Mouse (Mus musculus): ENCODE results near the gene Cnot1.
A peak's percentile ranks its signal among the peaks of the same experiment; 100 is the strongest.
"Not testable (repeated sequence)": the region's sequence is repeated elsewhere in the genome, so short reads cannot be mapped to it uniquely, and the experiment has no call there.

Gene Cnot1

DNA sequence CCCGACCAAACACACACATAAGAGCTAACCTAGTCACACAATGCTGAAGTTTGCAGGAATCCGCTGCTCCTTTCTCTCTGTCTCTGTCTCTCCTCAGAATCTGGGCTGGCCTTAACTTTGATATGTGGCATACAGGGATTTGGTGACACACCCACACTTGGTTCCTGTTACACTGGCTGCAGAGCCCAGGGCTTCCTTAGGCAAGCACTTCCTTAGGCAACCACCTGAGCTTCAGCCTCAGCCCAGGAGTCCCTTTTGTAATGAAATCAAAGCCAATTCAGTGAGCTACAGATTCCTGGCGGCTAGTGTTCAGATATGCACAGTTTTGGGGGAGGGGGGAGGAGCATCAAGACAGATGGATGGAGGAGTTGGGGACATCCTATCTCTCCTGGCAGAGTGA lies 10.3 kb upstream of the Cnot1 start:
- DNase-seq (ENCODE audit: low read depth, low spot score): no peak

DNA sequence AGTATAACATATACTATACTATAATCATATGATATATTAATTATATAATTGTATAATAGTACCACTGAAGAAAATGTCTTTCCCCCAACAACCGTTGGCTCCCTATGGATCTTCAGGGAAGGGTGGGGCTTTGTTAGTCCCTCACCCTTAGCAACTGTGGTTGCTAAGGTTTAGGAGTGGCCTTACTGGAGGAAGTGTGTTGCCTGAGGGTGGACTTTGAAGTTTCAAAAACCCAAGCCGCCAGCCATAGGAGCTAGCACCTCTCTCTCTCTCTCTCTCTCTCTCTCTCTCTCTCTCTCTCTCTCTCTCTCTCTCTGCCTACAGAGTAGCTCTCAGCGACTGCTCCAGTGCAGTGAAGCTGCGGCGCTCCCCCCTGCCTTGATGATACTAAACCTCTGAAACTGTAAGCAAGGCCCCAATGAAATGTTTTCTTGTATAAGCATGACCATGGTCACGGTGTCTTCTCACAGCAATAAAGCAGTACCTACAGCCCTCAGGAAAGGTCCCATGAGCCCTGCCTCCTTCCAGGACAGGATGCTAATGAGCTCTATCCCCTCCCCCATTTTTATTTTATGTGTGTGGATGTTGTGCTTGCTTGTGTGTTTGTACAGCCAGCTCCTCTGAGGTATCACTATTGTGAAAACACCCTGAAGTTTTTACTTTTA lies 8.9 kb upstream of the Cnot1 start:
- DNase-seq (ENCODE audit: low read depth, low spot score): no peak

DNA sequence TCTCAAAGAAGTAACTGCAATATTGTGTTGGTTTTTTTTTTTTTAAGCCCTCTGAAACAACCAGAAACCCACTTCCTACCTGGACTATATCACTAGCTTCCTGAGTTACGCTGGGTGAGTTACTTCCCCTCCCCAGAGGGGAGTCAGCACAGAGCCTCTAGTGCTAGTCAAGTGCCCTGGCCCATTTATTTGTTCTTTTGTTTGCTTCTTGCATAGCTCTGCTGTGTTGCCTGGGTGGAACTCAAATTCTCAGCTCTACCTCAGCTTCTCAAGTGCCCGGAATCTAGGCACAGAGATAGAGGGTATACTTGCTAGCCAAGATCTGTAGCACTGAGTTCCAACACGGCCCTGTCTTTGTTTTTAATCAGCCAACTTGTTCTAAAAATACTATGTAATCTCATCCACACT lies 2.9 kb upstream of the Cnot1 start:
- DNase-seq (ENCODE audit: low read depth, low spot score): no peak

DNA sequence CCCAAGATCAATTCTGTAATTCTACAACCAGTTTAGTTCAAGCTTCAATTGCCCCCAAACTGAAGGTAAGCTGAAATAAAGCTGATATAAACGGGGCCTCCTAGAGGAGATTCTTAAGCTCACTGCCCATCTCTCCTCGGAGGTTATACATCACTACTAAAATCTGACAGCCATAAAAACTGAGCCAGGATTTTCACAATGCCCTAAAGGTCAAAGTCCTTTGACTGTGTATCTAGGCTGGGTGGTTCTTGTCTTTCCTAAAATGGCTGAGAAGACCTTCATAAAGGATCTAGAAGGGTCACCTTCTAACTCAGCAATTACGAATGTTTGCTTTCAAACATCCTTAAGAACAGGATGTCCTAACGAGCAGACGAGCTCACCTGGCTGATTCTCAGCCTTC lies 1.9 kb upstream of the Cnot1 start:
- no peak for DNase-seq (ENCODE audit: low read depth, low spot score)

DNA sequence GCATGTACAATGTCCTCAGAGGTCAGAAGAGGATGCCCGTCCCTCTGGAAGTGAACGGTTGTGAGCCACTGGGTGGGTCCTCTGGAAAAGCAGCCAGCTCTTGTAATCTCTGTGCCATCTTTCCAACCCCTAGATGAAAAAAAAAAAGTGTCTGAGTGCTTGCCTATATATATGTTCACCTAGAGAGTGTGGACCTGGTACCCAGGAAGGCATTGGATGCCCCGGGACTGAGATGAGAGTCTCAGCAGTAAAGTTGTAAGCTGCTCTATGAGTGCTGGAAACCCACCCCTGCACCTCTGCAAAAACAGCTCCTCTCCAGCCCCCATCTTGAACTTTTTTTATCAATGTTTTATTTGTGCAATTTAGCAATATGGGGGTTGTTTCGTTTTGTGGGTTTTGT lies 1.4 kb upstream of the Cnot1 start:
- DNase-seq (ENCODE audit: low read depth, low spot score): no peak

DNA sequence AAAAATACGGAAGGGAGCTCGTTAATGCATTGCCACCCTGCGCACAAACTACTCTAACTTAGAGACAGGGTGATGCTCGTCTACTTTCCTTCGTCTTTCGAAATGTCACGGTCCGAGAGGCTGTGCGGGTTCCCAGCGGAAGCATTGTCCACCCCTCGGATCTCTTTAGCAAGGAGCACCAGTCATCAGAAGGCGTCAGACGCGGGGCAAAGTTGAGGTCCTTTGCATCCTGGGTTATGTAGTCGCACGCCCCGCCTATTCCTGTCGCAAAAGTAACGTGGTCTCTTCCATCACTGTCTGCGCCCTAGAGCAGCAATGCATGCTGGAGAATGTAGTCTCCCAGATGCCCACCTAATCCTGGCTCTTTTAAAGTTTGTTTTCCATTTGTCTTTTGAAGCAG lies 597 bp upstream of the Cnot1 start:
- DNase-seq (ENCODE audit: low read depth, low spot score): peak; percentile 92

DNA sequence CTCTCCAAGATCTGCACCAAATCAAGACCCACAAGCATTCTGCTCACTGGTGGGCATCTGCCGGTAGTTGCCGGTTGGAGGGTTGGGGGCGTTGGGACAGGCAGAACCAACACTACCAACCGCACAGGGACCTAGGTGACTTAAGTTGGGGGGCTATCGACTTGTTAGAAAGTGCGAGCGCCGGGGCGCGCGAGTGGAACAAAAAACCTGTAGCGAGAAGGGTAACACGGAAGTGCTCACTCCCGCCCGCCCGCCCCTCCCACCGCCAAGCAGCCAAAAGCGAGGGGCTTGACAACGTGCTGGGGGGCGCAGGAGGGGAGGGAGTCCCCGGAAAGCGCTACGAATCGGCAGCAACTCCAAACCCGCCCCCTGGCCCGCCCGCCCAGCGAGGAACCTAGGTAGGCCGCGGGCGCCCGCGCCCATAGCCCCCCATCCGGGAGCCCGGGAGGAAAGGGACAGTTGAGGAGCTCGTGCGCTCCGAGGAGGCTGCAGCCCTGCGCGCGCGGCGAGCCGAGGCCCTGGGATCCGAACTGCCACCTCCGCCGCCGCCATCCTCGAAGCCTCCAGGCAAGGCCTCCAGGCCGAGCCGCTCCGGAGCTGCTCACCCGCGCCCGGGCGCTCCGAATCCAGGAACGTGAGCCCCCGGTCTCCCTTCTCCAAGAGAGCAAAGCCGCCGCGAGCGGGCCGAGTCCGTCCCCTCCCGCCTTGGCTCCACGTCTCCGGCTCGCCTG lies 638 bp downstream of the Cnot1 start:
- DNase-seq (ENCODE audit: low read depth, low spot score): no peak

DNA sequence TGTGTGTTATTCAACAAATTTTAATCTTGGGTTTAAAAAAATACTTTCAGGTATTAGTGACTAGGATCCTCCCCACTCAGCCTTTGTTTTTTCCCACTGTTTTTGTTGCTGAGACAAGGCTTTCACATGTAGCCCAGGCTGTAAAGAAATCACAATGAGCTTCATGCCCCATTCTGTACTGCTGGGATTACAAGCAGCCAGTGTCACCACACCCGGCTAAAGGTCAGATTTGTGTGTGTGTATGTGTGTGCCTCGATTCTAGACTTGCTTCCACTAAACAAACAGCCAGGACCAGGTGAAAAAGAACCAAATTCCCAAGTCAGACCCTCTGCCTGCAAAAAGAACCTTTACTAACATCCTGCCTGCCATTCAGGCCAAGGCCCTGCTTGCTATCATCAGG lies 1.8 kb downstream of the Cnot1 start:
- DNase-seq (ENCODE audit: low read depth, low spot score): no peak

DNA sequence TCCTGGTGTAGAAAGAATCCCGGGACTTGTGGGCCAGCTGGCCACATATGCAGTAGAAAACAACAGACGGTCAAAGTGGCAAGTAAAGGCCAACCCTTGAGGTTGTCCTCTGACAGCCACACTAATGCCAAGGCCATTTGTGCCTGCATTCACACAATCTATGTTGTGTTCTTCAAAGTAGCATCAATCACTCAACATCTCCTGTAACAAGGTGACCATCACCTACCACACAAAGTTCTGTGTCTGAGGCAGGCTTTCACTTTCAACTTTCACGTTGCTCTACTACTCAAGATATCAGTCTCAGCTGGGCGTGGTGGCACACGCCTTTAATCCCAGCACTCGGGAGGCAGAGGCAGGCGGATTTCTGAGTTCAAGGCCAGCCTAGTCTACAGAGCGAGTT lies 5.0 kb downstream of the Cnot1 start:
- no peak for DNase-seq (ENCODE audit: low read depth, low spot score)

DNA sequence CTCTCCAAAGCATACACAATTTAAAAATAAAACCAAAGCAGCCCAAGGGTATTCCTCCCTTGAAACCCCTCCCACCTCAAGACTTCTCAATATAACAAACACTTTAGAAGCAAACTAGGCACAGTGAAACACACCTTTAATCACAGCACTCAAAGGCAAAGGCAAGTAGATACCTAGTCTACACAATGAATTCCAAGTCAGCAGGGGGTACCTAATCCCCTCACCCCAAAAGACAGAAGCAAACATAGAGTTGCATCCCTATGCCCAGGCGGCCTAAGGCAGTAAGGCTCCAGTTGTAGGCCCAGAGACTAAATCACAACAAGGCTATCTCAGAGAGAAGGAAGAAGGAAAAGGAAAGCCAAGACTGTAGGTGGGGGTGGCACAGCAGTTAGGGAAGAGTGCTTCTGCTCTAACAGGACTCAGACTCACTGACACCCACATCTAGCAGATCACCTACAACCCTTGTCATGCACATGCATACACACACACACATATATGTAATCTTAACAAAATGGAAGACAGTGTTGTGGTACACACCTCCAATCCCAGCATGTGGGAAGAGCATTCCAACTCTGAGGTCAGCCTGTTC lies 5.7 kb downstream of the Cnot1 start:
- DNase-seq (ENCODE audit: low read depth, low spot score): no peak

DNA sequence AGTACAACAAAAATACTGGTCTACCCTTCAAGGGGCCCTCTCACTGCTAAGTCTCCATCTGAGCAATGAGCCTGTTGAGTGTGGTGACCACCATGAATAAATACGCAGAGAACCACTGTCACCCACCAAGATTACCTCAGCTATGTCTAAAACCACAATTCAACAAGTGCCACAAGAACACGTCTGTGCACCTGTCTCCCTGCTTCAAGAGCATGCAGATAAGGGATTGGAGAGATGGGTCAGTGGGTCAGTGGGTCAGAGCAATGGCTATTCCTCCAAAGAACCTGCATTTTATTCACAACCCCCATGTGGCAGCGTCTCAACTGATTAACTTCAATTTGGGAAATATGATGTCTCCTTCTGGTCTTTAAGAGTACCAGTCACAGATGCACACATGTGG lies 6.9 kb downstream of the Cnot1 start:
- DNase-seq (ENCODE audit: low read depth, low spot score): no peak

DNA sequence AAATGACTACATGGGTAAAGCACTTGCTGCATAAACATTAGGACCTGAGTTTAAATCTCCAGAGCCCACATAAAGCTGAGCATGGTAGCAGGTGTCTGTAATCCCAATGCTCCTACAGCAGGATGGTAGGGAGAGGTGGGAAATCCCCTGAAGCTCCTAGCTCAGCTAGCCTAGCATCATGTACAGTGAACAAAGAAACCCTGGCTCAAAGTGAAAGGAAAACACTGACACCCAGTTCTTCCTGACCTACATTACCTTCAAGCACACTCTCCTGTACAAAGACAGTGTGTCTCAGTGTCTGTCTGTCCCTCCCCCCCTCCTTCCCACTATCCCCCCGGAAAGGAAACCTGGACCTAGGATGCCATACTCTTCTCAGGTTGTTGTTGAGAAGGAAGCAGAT lies 7.4 kb downstream of the Cnot1 start:
- DNase-seq (ENCODE audit: low read depth, low spot score): no peak

DNA sequence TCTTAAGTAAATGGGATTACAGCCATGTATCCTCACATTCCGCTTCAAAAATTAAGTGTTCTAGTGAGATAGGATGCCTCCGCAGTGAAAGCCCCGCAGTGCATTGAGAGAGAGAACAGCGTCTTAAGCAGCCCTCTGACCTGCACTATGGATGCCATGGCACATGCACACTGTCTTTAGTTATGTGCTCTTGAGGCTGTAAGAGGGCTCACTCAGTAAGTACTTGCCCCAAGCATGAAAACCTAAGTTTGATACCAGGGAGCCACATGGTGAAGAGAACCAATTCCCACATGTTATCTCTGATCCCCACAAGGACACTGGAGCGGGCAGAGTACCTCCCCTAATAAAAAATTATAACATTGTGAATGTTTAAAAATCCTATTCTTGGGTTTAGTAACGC lies 8.1 kb downstream of the Cnot1 start:
- DNase-seq (ENCODE audit: low read depth, low spot score): no peak

DNA sequence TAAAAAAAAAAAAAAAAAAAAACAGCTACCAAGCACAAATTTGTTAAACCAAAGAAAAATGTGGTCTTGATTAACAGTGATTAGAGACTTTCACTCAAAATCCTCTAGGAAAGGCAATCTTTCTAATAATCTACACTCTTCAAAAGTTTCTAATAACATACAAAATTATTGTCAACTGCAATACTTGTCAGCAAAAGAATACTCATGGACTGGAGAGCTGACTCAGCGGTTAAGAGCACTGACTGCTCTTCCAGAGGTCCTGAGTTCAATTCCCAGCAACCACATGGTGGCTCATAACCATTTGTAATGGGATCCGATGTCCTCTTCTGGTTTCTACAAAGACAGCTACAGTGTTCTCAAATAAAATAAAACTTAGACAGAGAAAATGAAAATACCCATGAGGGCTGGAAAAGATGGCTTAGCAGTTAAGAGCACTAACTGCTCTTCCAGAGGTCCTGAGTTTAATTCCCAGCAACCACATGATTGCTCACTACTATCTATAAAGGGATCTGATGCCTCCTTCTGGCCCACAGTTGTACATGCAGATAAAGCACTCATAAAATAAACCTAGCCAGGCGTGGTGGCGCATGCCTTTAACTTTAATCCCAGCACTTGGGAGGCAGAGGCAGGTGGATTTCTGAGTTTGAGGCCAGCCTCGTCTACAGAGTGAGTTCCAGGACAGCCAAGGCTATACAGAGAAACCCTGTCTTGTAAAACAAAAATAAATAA lies 11.8 kb downstream of the Cnot1 start:
- not testable (repeated sequence) for DNase-seq (ENCODE audit: low read depth, low spot score)

DNA sequence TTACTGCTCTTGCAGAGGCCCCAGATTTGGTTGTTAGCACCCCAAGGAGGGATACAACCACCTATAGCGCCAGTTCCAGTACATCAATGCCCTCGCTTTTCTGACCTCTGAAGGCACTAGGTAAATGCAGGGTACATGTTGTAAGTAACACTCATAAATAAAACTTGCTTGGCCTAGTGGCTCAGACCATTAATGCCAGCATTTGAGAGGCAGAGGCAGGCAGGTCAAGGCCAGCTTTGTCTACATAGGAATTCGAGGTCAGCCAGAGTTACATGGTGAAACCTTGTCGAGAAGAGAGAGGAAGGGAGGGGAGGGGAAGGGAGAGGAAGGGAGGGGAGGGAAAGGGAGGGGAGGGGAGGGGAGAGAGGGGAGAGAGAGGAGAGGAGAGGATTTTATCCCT lies 21.7 kb downstream of the Cnot1 start:
- no peak for DNase-seq (ENCODE audit: low read depth, low spot score)

DNA sequence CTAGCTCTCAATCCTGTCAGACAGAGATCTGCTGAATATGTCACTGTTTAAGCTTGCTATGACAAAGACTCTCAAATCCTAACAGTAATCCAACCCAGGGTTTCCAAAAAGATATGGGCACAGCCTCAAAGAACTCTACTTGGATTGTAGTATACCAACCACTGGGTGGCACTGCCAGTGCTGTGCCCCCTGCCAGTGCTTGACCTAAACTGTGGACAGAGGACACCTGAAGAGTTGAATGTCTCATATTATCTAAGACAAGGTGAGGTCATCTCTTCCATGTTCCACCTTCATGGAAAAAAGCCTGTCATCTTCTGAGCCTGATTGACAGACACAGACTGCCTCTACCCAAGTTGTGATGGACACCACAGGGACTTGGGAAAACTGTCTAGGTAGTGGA lies 24.6 kb downstream of the Cnot1 start:
- DNase-seq (ENCODE audit: low read depth, low spot score): no peak

DNA sequence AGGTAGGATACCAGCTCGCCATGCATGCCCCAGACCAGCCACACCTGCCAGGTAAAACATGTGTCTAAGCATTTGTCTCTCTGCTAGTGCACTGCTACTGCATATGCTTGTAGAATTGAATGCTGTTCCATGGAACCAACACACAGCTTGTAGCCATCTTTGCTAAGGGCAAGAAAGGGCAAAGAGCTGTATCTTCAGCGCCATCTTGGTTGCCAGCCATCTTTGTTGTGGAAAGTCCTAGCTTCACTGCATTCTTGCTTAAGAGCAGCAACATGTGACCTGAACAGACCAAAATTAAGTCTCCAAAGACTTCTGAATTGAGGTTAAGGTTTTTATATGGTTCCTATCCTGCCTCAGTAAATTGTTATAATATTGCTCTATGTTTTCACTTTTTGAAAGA lies 25.5 kb downstream of the Cnot1 start:
- no peak for DNase-seq (ENCODE audit: low read depth, low spot score)

DNA sequence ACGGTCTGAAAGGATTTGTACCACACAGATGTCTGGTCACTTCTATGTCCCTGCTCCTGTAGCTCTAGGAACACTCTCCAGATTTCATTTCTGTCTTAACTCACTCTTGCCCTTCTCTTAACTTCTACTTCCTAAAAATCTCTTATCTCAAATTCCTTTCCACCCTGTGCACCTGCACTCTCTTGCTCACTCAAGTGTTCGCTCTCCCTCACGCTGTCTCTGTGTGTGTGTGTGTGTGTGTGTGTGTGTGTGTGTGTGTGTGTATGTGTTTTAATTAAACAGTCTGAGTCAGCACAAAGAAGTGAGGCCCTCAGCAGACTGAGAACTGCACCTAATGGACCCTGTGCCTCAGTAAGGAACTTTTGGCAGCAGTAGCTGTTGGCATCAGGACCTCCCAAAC lies 26.2 kb downstream of the Cnot1 start:
- no peak for DNase-seq (ENCODE audit: low read depth, low spot score)

DNA sequence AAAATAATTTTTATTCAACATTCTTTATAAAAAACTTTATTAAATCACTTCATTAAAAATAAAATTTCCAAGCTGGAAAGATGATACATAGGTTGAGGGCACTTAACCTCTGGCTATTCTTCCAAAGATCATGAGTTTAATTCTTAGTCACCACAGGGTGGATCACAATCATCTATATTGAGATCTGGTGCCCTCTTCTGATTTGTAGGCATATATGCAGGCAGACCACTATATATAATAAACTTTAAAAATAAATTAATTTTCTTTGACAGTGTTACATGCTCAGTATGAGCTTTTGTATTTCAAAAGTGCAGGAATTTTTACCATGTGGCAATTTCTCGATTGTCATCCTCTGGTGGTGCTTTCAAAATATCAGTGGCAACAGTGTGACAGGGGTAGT lies 43.1 kb downstream of the Cnot1 start:
- DNase-seq (ENCODE audit: low read depth, low spot score): no peak

DNA sequence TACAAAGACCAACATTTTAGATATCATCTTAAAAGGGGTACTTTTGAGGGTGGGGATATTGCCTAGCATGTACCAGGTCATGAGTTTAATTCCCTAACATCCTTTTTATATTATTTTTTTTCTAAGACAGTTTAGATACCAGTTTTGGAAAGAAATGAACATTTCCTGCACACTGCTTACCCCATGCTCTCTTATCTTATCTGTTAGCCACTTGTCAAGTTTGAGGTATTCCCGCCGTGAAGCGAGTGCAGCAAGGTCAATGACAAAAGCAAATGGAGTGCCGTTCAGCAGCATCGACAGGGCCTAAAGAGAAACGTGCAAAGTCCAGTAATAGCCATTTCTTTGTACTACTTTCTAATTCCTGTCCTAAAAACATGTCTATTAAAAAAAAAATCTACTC lies 46.9 kb downstream of the Cnot1 start:
- DNase-seq (ENCODE audit: low read depth, low spot score): no peak

DNA sequence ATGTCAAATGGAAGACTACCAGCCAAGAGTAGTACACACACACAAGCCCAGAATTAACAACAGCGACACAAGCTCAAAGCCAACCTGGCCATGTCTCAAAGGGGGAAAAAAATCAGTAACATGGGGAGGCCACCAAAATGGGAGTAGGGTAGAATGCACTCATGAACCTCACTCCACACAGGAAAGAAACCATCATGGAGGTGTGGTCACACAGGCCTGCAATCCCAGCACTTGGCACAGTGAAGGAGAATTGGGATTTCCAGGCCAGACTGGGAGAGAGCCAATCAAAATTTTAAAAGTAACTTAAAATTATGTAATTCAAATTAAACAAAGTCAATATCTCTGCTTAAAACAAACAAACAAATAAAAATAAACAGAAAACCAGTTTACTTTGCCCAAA lies 55.3 kb downstream of the Cnot1 start:
- DNase-seq (ENCODE audit: low read depth, low spot score): no peak

DNA sequence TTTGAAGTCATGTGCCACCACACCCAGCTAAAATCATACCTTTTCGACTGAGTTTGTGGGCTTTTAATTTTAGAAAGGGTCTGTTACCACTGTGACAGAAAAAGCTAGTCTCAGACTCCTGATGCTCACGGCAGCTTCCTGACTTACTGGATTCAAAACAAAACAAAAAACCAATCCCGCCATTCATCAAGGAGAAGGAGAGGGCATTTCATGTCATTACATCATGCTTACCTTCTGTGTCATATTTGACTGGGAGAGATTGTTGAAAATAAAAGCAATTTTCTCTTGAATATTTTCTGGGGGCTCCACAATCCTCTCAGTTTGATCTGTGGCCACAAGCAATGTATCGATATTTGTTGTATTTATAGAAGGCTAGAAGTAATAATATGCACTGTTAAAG lies 59.2 kb downstream of the Cnot1 start:
- no peak for DNase-seq (ENCODE audit: low read depth, low spot score)

DNA sequence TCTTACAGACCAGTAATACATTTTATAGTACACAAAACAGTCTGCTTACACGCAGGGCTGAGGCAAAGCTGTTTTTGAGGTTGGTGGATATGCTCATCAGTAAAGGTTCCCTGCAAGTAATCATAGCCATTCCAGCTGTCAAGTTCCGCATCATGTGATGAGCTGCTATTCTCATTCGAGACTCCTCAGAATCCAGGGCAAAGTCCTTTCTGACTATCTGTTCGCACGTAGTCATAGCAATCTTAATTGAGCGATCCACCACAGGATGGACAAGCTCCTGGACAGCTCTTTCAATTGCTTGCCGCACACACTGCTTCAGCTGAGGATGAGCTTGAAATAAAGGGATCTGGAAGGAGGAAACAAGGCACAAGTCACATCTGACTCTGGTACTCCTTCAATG lies 65.5 kb downstream of the Cnot1 start:
- DNase-seq (ENCODE audit: low read depth, low spot score): no peak
